Mouse (Mus musculus): ENCODE data around the gene Ccdc153.

The Ccdc153 gene

DNA sequence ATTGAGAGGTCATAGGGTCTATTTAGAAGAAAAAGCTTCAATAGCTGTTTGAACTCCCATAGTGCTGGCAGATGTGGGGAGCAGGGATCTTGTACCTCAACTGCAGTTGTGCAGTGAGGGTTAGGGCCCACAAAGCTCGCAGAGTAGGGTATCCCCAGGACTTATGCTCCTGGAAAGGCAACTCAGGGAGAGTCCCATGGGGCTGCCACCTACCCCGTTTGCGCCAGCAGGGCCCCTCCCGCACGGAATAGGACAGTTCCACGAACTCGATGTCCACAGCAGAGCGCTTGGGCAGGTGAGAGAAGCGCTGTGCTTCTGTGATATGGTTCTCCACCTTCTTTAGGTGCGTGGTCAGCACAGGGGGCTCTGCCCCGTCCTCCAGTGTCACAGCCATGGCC is 46.5 kb downstream of the Ccdc153 start:
- DNase-seq (ENCODE audit: low spot score in 2 of 2), result no peak

DNA sequence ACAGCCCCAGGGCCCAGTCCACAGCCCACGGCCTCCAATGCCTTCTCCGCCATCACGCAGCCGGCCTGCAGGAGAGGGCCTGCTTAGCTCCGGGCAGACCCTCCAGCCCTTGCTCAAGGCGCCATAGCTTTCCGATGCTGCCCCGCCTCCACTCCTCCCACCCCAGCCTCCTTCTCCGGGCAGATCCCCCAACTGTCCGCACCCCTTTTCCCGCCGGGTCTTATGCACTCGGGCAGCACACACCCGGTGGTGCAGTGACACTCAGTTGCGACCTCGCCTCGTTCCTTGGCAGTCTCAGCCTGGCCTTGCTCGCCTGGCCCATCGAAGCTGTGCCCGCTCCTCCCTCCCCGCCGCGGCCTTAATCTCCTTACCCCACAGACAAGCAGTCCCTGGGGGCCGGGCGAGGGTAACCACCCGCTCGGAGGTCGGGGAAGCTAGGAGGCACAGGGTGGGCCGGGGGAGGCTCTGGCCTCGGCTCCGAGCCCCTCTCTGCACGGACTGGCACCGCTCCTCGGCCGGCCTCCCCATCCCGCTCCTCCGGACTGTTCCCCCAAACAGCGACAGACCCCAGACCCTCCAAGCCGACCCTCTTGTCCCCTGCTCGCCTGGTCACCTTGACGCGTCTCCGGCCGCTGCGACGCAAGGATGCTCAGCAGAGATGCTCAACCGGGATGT is 47.1 kb downstream of the Ccdc153 start:
- DNase-seq (ENCODE audit: low spot score in 2 of 2), result peak in 1 of 2 experiments; percentile 33

DNA sequence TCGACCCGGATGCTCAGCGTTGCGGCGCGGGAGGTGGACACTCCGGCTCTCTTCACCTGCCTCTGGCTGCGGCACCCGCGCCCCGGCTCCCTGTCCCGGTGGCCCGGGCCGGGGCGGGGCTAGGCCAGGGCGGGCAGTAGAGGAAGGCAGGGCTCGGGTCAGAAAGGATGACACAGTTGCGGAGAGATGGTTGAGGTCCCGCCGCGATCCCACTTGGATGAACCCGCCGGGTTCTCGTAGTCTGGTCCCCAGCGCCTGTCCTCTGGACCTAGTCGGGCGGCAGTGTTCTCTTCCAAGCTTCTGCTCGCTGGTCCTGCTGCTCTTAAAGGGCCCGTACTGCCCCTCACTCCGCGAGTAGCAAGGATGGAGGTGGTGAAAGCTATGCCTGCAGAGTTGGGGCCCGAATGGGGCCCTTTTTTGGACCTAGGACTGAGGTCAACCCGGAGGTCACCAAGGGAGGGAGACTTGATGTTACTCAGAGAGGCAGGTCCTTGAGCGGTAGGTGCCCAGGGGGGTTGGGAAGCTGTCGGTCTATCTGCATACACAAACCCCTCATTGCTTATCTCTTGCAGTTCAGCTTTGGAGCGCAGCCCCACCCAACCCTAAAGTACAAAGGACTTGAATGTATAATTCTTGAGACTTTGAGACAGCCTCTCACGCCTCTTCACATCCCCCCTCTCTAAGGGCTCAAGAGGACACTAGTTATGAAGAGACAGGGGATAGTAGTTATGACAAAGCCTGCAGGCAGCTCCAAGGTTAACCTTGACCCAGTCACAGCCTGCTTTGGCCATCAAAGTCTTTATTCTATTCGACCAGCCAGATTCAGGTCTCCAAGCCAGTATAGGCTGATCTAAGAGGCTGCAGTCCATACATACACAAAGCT is 47.8 kb downstream of the Ccdc153 start, which contains the start of gene Abcg4:
Abcg4 (minus strand) TSS at position 540 of the 883 bp plus-strand sequence.
- peak in 1 of 2 experiments; percentile 53 for DNase-seq (ENCODE audit: low spot score in 2 of 2)

DNA sequence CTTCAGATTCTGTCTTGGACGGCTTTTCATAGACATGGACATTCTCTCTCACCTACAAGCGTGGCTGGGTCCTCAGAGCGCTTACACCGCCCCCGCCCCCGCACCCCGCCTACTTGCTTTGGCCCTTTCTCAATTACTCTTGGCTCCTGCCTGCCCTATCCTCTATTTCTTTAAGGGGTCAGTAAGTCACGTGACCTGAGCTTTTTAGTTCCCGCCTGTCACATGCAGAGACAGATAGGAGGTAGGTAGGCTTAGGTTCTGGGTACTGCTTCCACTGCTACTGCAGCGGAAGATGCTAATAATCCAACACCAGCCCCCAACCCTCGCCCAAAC is 48.4 kb downstream of the Ccdc153 start:
- DNase-seq (ENCODE audit: low spot score in 2 of 2), result no peak

DNA sequence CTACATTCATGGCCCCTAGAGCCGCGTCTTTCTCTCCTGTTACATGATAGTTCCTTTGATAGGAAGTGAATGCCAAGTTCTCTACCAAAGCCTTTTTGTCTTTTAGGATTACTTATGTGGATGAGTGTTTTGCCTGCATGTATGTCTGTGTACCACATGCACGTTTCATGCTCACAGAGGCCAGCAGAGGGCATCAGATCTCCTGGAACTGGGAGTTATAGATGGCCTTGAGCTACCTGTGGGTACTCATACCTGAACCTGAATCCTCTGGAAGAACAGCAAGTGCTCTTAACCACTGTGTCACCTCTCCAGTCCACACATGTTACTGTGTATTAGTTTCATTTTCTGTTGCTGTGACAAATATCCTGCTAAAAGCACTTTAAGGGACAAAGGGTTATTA is 52.0 kb downstream of the Ccdc153 start:
- DNase-seq (ENCODE audit: low spot score in 2 of 2), result no peak
